ENCODE assay signal across 24 mouse cellular contexts in genomic region chr5:30340815-30341214, GRCm38 (mm10). TPM values are rescaled to one million over a fixed set of nuclear protein-coding genes. Genes with fewer than 3 reads are reported as not detected.
DNase-seq lines count a peak whose midpoint lies in the region; ATAC-seq and TF ChIP-seq lines count a peak whose summit lies in the region.
"Had no signal": no experiment of that assay in that cellular context is flagged by ENCODE, and none has a peak within 500 bp of the region (broad histone marks: within the 10 kb centered on the region; RNA-seq: fewer than 3 reads in every experiment).

No protein-coding gene starts in this region.

- H3K36me3 ChIP-seq in heart, adult 2 months (ENCODE audit: control insufficient read depth, insufficient read depth, low read length) = no peaks in the 10 kb centered on the region
- H3K36me3 ChIP-seq: liver, embryonic 15.5 days; neural tube, embryonic 13.5 days had no signal

- intact Hi-C loops in left cerebral cortex, postnatal 4 days (cut with DNase I) = no loop called here
- intact Hi-C loops in left cerebral cortex, postnatal 10 days (cut with DNase I) = no loop called here
- intact Hi-C loops in heart, adult 2 months (cut with DNase I) = no loop called here

- TF ChIP-seq POLR2A in heart, adult 2 months (IDR thresholded peaks at IDR 0.05; ENCODE audit: insufficient read depth, low read depth, low read length) = no peak

- TF ChIP-seq EP300 in heart, adult 2 months (IDR thresholded peaks at IDR 0.05; ENCODE audit: insufficient read depth, low read depth, low read length) = no peak

- no peaks in the 10 kb centered on the region for H3K79me2 ChIP-seq in heart, adult 2 months (replicated peaks; ENCODE audit: control insufficient read depth, insufficient read depth, low read length)

- no peak for TF ChIP-seq CTCF in heart, adult 2 months (IDR thresholded peaks at IDR 0.05)

- no peak overlapping the region for H3K4me3 ChIP-seq in heart, adult 2 months
- H3K4me3 ChIP-seq: erythroblast, embryonic 14.5 days; layer of hippocampus, adult 2 months; liver, embryonic 15.5 days; neural tube, embryonic 13.5 days had no signal

- no peaks in the 10 kb centered on the region for H3K27me3 ChIP-seq in heart, adult 2 months (ENCODE audit: control insufficient read depth, insufficient read depth, low read length)
- H3K27me3 ChIP-seq: Patski had no signal

- H3K9ac ChIP-seq in heart, adult 2 months (ENCODE audit: low read depth, low read length) = no peak overlapping the region
- H3K9ac ChIP-seq: liver, embryonic 15.5 days; lung, embryonic 14.5 days; neural tube, embryonic 13.5 days had no signal

- H3K27ac ChIP-seq in heart, adult 2 months = no peak overlapping the region
- H3K27ac ChIP-seq: layer of hippocampus, adult 2 months; liver, embryonic 15.5 days; neural tube, embryonic 13.5 days had no signal

- no peak for ATAC-seq in frontal cortex, adult (ENCODE audit: low TSS enrichment)
- no peak for ATAC-seq in inflammation-experienced regulatory T-cells, adult 6 months
- ATAC-seq: forebrain, embryonic 16.5 days; Patski had no signal

- no peaks in the 10 kb centered on the region for H3K4me1 ChIP-seq in heart, adult 2 months (ENCODE audit: control insufficient read depth, insufficient read depth, low read length)
- H3K4me1 ChIP-seq: liver, embryonic 15.5 days had no signal

- peak; percentile 31 for DNase-seq in left cerebral cortex, postnatal 4 days
- no peak for DNase-seq in left cerebral cortex, postnatal 10 days (ENCODE audit: extremely low spot score in 1 of 2, low spot score in 2 of 2)
- peak; percentile 88 for DNase-seq in cerebellum, adult 11-12 months
- peak; percentile 89 for DNase-seq in cerebellum, adult 9-11 months
- no peak for DNase-seq in heart, adult 2 months
- DNase-seq: adrenal gland, postnatal 10 days; heart, postnatal 14 days; kidney, adult 18-20 months; kidney, postnatal 36 days; liver; lung, embryonic 14.5 days; lung, postnatal 14 days had no signal

- 70% methylated on average over 5 of the region's 5 CpGs for WGBS in heart, adult 2 months

RNA-seq across cellular contexts. Expression of gene Drc1, which starts 59.6 kb away (rescaled TPM):
- total RNA-seq in left cerebral cortex, postnatal 4 days (2021) = 10 to 100 TPM; 12.6 to 14.6 TPM
- 10 to 100 TPM; 17.4 to 20.1 TPM for total RNA-seq in left cerebral cortex, postnatal 10 days (2021)
- total RNA-seq in heart, adult 2 months (2021) = not detected
- 0.12 and 0.18 TPM in 2 replicates for polyA plus RNA-seq in heart, adult 2 months (2012; rRNA removed)
- 1 to 10 TPM in 2 of 3 experiments, under 1 TPM in 1; 0.50 to 3.1 (median 1.5) TPM for polyA plus RNA-seq in inflammation-experienced regulatory T-cells, adult 6 months (2017; shearing (Covaris generic))
- total RNA-seq: gastrocnemius, adult 8-10 months; heart, adult 8-10 months; MEL had no signal
- polyA plus RNA-seq: erythroblast, embryonic 14.5 days; heart, embryonic 14.5 days had no signal

Comparison
In these comparisons a context has a peak if more than half of its experiments do, and no peak if none do; other contexts are left out.
1. DNase-seq: peak in left cerebral cortex, postnatal 4 days (single experiment), cerebellum, adult 11-12 months (single experiment) and cerebellum, adult 9-11 months (single experiment); none in left cerebral cortex, postnatal 10 days (0 of 2) and heart, adult 2 months (0 of 2).
2. RNA of gene Drc1, which starts 59.6 kb away (total RNA-seq): 17.4 to 20.1 TPM in left cerebral cortex, postnatal 10 days and 12.6 to 14.6 TPM in left cerebral cortex, postnatal 4 days; not detected in heart, adult 2 months; every median in the first group is over 10 times any median in the second.